Mouse (Mus musculus): ENCODE results near the gene Cmtr1.

DNA sequence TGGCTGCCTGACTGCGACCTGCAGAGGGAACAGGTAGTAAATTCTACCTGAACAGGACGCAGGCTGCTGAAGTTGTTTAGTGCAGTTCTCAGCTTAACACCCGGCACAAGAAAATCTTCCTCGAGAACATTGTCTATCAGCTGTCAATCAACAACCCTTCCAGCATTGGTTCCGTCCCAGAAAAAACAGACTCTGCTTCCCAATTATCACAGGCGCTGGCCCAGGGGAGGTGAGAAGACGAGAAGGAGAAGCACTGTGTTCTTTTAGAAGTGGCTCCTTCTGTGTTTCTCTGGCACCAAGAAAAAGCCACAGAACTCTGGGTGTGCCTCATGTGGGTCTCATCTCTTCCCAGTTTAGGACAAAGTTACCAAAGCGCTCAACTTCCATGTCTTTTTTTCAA is 58.3 kb downstream of the Cmtr1 start:
- TF ChIP-seq POLR2A (IDR thresholded peaks at IDR 0.05; ENCODE audit: extremely low read depth, insufficient read depth, low read length) (no peak), CTCF (IDR thresholded peaks at IDR 0.05; ENCODE audit: extremely low read depth, insufficient read depth, low read length) (no peak)
